Comparison of ENCODE assay signal across 4 mouse cellular contexts in the genomic region with DNA sequence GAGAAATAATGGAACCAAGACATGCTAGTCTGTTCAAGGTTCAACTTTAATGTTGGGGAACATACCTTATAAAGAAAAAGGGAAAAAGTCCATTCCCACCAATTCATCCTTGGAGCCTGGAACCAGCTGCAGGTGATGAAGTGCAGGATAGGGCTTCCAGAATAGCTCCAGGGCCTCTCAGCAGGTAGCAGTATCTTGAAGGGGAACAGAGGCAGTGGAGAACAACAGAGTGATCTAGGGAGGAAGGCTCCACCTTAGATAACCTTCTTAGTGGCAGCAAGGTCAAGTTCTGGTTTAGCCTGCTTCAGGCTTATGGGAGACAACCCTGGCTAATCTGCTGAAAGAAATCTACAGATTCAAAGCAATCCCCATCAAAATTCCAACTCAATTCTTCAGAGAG.
A peak's percentile ranks its signal among the peaks of the same experiment; 100 is the strongest.
DNase-seq lines count a peak whose midpoint lies in the region.

No protein-coding gene starts in this region.

- DNase-seq in ES-CJ7 (ENCODE audit: low read depth, low spot score) (peak; percentile 41), R1 (ENCODE audit: low read depth, low spot score) (peak; percentile 51), ZHBTc4 (ENCODE audit: low read depth, low spot score) (peak; percentile 53)
- DNase-seq in heart, adult 11 months: peak; percentile 16

Comparison
In these comparisons a context has a peak if more than half of its experiments do, and no peak if none do; other contexts are left out.
1. Peak in every context shown above with its lines: DNase-seq.